Mouse (Mus musculus) gastrocnemius, postnatal 4 days (tissue): ENCODE results near the gene Gm42372. TPM values are rescaled to one million over a fixed set of nuclear protein-coding genes. Genes with fewer than 3 reads are reported as not detected.

ENCODE experiments used
- DNase-seq, 2 experiments: peaks; one replicate each; pipeline ENCODE4 v3.0.0; 2021 to 2022; ENCODE audit warnings: low spot score in 2 of 2, mixed read lengths in 2 of 2
- total RNA-seq, 2 experiments: library from RNA; stranded (reverse); gene quantifications; 2 replicates each; pipeline ENCODE4 v1.2.3; 2021

Gm42372 gene
- total RNA-seq, 2 experiments from 2014 or later, result 0.05 TPM; not detected in 1

GRCm38 (mm10) chr7:17028923-17029322, 46.0 kb downstream of the Gm42372 start:
- DNase-seq, result no peak

- no peak for DNase-seq
Measured at GRCm38 (mm10) chr7:17030239-17030638, 47.4 kb downstream of the Gm42372 start.

Other genes starting within 250 kb of the Gm42372 start
- 100 to 1,000 TPM in 1 of 2 experiments, 10 to 100 TPM in 1; 86.6 to 106 TPM for gene Ap2s1, start 244.7 kb upstream of the Gm42372 start, total RNA-seq
- 10 to 100 TPM; 51.8 to 55.1 TPM for gene Slc1a5, start 201.7 kb upstream of the Gm42372 start, total RNA-seq
- 10 to 100 TPM; 66.6 to 78.7 TPM for gene Strn4, start 167.2 kb upstream of the Gm42372 start, total RNA-seq
- gene Fkrp, start 166.4 kb upstream of the Gm42372 start, total RNA-seq, result 10 to 100 TPM; 22.7 to 22.9 TPM
- gene Prkd2, start 140.2 kb upstream of the Gm42372 start, total RNA-seq, result 10 to 100 TPM; 16.8 to 17.4 TPM
- 10 to 100 TPM; 17.8 to 19.0 TPM for gene Dact3, start 107.8 kb upstream of the Gm42372 start, total RNA-seq
- 1 to 10 TPM; 2.6 TPM for gene Gng8, start 91.3 kb upstream of the Gm42372 start, total RNA-seq
- 1 to 10 TPM; 2.6 to 3.3 TPM for gene Ptgir, start 76.6 kb upstream of the Gm42372 start, total RNA-seq
- 100 to 1,000 TPM; 189 to 234 TPM for gene Calm3, start 59.0 kb upstream of the Gm42372 start, total RNA-seq
- gene Pnmal2, start 38.4 kb upstream of the Gm42372 start, total RNA-seq, result 10 to 100 TPM; 48.6 to 49.6 TPM
- gene Pnmal1, start 23.4 kb upstream of the Gm42372 start, total RNA-seq, result under 1 TPM in 1 of 2 experiments, not detected in 1; 0.16 TPM
- gene Ccdc8, start 9.6 kb downstream of the Gm42372 start, total RNA-seq, result 10 to 100 TPM; 32.5 to 33.4 TPM
- gene Ppp5c, start 44.8 kb downstream of the Gm42372 start, total RNA-seq, result 10 to 100 TPM; 72.9 to 84.4 TPM
- 1 to 10 TPM; 6.6 to 8.1 TPM for gene Hif3a, start 79.3 kb downstream of the Gm42372 start, total RNA-seq
- gene Psg16, start 91.0 kb downstream of the Gm42372 start, total RNA-seq, result under 1 TPM; 0.05 to 0.20 TPM
- not detected for gene Ceacam3, start 167.2 kb downstream of the Gm42372 start, total RNA-seq
- gene Psg29, start 220.4 kb downstream of the Gm42372 start, total RNA-seq, result not detected